In genomic region chr11:109863194-109863746, GRCm38 (mm10) we compare ENCODE assay signal across 9 mouse cellular contexts. TPM values are rescaled to one million over a fixed set of nuclear protein-coding genes. Genes with fewer than 3 reads are reported as not detected.
DNase-seq lines count a peak whose midpoint lies in the region; ATAC-seq and TF ChIP-seq lines count a peak whose summit lies in the region.
"Had no signal": no experiment of that assay in that cellular context is flagged by ENCODE, and none has a peak within 500 bp of the region (broad histone marks: within the 10 kb centered on the region; RNA-seq: fewer than 3 reads in every experiment).

No protein-coding gene starts in this region.

- no peak overlapping the region for H3K9ac ChIP-seq in kidney, postnatal 0 days (ENCODE audit: low read depth, low read length)

- TF ChIP-seq CTCF in gastrocnemius, adult 2 months (IDR thresholded peaks at IDR 0.05), result peak; percentile 85
- TF ChIP-seq CTCF in cortical plate, adult 2 months (IDR thresholded peaks at IDR 0.05; ENCODE audit: extremely low read depth, insufficient read depth, low read length), result peak; percentile 68
- TF ChIP-seq CTCF in kidney, postnatal 0 days (IDR thresholded peaks at IDR 0.05; ENCODE audit: low read depth), result peak; percentile 80

- DNase-seq in gastrocnemius, adult 2 months, result peak; percentile 66
- no peak for DNase-seq in gastrocnemius, postnatal 36 days
- DNase-seq in urinary bladder, postnatal 25 days (ENCODE audit: low spot score), result peak; percentile 67
- no peak for DNase-seq in urinary bladder, postnatal 4 days (ENCODE audit: low spot score in 2 of 2)
- peak; percentile 69 for DNase-seq in kidney, postnatal 0 days (ENCODE audit: low spot score)
- peak; percentile 80 for DNase-seq in testis, postnatal 10 days (ENCODE audit: low spot score)

- intact Hi-C loops in gastrocnemius, adult 2 months (cut with DNase I), result loop anchor here (10.0 kb wide), 2 partner anchors 538 to 618 kb away; no protein-coding TSS in a partner anchor
- intact Hi-C loops in gastrocnemius, postnatal 36 days (cut with DNase I), result loop anchor here (5.0 kb wide), 2 partner anchors 416 to 621 kb away; no protein-coding TSS in a partner anchor

- H3K9me3 ChIP-seq in kidney, postnatal 0 days (replicated peaks; ENCODE audit: low read length), result no peaks in the 10 kb centered on the region

- 0 out of 2 replicates have a peak, but pooled peaks have one; percentile 44 for ATAC-seq in kidney, postnatal 0 days (replicated peaks; ENCODE audit: low FRiP score, low read depth)
- ATAC-seq in megakaryocyte, adult 5-6 weeks (ENCODE audit: poor library complexity, severe bottlenecking), result peak; percentile 27

- no peaks in the 10 kb centered on the region for H3K27me3 ChIP-seq in kidney, postnatal 0 days (ENCODE audit: insufficient read depth, low read length)

- H3K4me2 ChIP-seq in kidney, postnatal 0 days (ENCODE audit: low read length), result no peak overlapping the region

- no peak overlapping the region for H3K27ac ChIP-seq in gastrocnemius, adult 2 months
- no peak overlapping the region for H3K27ac ChIP-seq in cortical plate, adult 2 months (ENCODE audit: insufficient read depth, low read length)
- H3K27ac ChIP-seq in kidney, postnatal 0 days, result no peak overlapping the region

- H3K4me3 ChIP-seq in gastrocnemius, adult 2 months, result no peak overlapping the region
- no peak overlapping the region for H3K4me3 ChIP-seq in cortical plate, adult 2 months (ENCODE audit: insufficient read depth, low read length)
- no peak overlapping the region for H3K4me3 ChIP-seq in kidney, postnatal 0 days (replicated peaks; ENCODE audit: low read depth, low read length)

- H3K36me3 ChIP-seq in kidney, postnatal 0 days (ENCODE audit: insufficient read depth, low read length), result no peaks in the 10 kb centered on the region

- no peaks in the 10 kb centered on the region for H3K4me1 ChIP-seq in cortical plate, adult 2 months (ENCODE audit: control insufficient read depth, insufficient read depth, low read length)
- no peaks in the 10 kb centered on the region for H3K4me1 ChIP-seq in kidney, postnatal 0 days (replicated peaks; ENCODE audit: insufficient read depth, low read length)

- no peak for TF ChIP-seq POLR2A in cortical plate, adult 2 months (IDR thresholded peaks at IDR 0.05; ENCODE audit: extremely low read depth, insufficient read depth, low read length)

- WGBS in kidney, postnatal 0 days, result 70% methylated on average over 9 of the region's 9 CpGs

RNA-seq across cellular contexts. Expression of gene 1700012B07Rik, which starts 35.4 kb away (rescaled TPM):
- not detected for total RNA-seq in gastrocnemius, adult 2 months (2021)
- total RNA-seq in gastrocnemius, postnatal 36 days (2021), result not detected
- not detected in 2 replicates for polyA plus RNA-seq in cortical plate, adult 2 months (2012; rRNA removed)
- polyA plus RNA-seq in kidney, postnatal 0 days (2015; fragmentation: Nextera tagmentation; extraction: Ambion mirVana), result not detected in 2 replicates
- not detected in 2 replicates for total RNA-seq in megakaryocyte, adult 5-6 weeks (2015)
- not detected in 2 replicates for total RNA-seq in megakaryocyte, adult 5-6 weeks (2017)
- total RNA-seq: layer of hippocampus, postnatal 25 days had no signal

Comparison
In these comparisons a context has a peak if more than half of its experiments do, and no peak if none do; other contexts are left out.
1. DNase-seq: peak in gastrocnemius, adult 2 months (single experiment), urinary bladder, postnatal 25 days (single experiment), kidney, postnatal 0 days (single experiment) and testis, postnatal 10 days (single experiment); none in gastrocnemius, postnatal 36 days (0 of 2) and urinary bladder, postnatal 4 days (0 of 2).
2. Peak in every context shown above with its lines, with median percentiles within 50 percentile points of each other: CTCF ChIP-seq.